Mouse (Mus musculus): ENCODE measurements around the gene Spaca6.

- TF ChIP-seq POLR2A (IDR thresholded peaks at IDR 0.05; ENCODE audit: low read depth, low read length) (no peak), CTCF (IDR thresholded peaks at IDR 0.05; ENCODE audit: extremely low read depth, insufficient read length, insufficient replicate concordance, low read depth, low read length) (no peak)
Measured at GRCm38 (mm10) chr17:17828191-17828981, 1.4 kb downstream of the Spaca6 start.
